Mouse (Mus musculus): ENCODE data around the gene Mfsd1. TPM values are rescaled to one million over a fixed set of nuclear protein-coding genes. Genes with fewer than 3 reads are reported as not detected.

Mfsd1 gene
- polyA plus RNA-seq, 1 experiment from 2014 or later: 108 TPM

DNA sequence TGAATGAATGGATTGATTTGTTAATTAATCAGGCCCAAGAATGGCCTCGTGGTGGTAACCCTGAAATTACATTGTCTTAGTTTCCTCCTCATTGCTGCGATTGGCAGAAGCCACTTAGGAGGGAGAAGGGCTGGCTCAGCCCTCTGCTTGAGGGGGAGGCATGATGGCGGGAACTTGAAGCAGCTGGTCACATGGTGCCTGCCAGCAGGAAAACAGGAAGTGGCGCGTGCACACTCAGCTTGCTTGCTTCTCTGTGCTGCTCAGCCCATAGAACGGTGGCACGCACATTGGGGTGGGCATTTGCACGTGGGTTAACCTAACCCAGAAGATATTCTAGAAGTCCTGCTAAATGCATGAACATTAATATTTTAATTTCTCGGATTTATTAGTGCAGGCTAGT lies 4.9 kb downstream of the Mfsd1 start:
- ATAC-seq (ENCODE audit: low FRiP score, low TSS enrichment): no peak
- no peaks in the 10 kb centered on the region for H3K27me3 ChIP-seq (ENCODE audit: insufficient read depth, low read length)
- H3K4me1 ChIP-seq (ENCODE audit: insufficient read depth, low read length): peaks cover 10% of the 10 kb centered on the region
- H3K9me3 ChIP-seq (ENCODE audit: low read length): no peaks in the 10 kb centered on the region
- peaks cover 40% of the 10 kb centered on the region for H3K36me3 ChIP-seq (ENCODE audit: insufficient read depth, low read length)
- H3K27ac ChIP-seq (ENCODE audit: low read length): no peak overlapping the region
- no peak overlapping the region for H3K9ac ChIP-seq (replicated peaks; ENCODE audit: low read length)
- no peak overlapping the region for H3K4me3 ChIP-seq (ENCODE audit: low read length)
- 84% methylated on average over 9 of the region's 9 CpGs for WGBS
- H3K4me2 ChIP-seq (replicated peaks; ENCODE audit: low read depth, low read length): no peak overlapping the region

DNA sequence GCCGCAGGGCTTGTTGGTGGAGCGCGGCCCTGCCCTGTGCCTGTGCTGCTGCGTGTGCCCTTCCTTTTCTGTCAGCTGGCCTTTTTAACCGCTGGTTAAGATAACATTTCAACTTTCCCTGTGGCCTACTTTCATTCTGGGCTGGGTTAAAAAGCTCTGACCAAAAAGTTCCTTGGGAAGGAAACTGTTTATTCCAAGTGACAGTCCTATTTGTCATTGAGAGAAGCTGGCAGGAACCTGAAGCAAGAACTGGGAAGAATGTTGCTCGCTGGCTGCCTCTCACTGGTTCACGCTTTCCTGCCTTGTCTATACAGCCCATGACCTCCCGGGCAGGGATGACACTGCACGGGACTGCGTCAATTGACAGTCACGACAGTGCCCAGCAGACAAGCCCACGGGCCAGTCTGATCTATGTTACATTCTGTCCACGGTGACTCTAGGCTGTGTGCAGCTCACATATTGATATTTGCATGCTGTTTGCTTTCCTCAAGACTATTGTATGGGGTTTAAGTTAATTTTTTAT lies 19.1 kb downstream of the Mfsd1 start:
- Histone ChIP-seq H3K4me1 (ENCODE audit: insufficient read depth, low read length) (no peaks in the 10 kb centered on the region), H3K9me3 (ENCODE audit: low read length) (no peaks in the 10 kb centered on the region), H3K4me2 (replicated peaks; ENCODE audit: low read depth, low read length) (no peak overlapping the region), H3K27ac (ENCODE audit: low read length) (no peak overlapping the region), H3K9ac (replicated peaks; ENCODE audit: low read length) (no peak overlapping the region), H3K4me3 (ENCODE audit: low read length) (no peak overlapping the region), H3K27me3 (ENCODE audit: insufficient read depth, low read length) (no peaks in the 10 kb centered on the region), H3K36me3 (ENCODE audit: insufficient read depth, low read length) (peaks cover 38% of the 10 kb centered on the region)
- 84% methylated on average over 13 of the region's 13 CpGs for WGBS
- ATAC-seq (ENCODE audit: low FRiP score, low TSS enrichment): no peak

DNA sequence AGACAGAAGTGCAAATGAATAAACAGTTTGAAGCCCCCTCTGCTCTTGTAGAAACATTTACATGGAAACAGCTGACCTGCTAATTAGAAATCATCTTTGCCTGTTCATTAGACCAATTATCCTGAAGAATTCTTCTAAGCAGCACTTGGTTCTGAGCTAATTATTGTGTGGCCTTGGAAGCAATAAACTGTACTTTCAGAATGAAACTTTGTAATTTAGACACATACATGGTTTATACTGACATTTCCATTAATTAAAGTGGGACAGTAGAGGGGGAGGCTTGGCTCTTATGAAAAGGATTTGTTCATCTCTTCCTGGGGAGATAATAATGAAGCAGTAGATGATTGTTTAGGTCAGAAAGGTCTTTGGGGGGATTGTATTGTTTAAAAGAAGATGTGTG lies 35.7 kb downstream of the Mfsd1 start:
- Histone ChIP-seq H3K9me3 (ENCODE audit: low read length) (no peaks in the 10 kb centered on the region), H3K9ac (replicated peaks; ENCODE audit: low read length) (no peak overlapping the region), H3K4me1 (ENCODE audit: insufficient read depth, low read length) (no peaks in the 10 kb centered on the region), H3K27me3 (ENCODE audit: insufficient read depth, low read length) (no peaks in the 10 kb centered on the region), H3K4me2 (replicated peaks; ENCODE audit: low read depth, low read length) (no peak overlapping the region), H3K27ac (ENCODE audit: low read length) (no peak overlapping the region), H3K4me3 (ENCODE audit: low read length) (no peak overlapping the region), H3K36me3 (ENCODE audit: insufficient read depth, low read length) (no peaks in the 10 kb centered on the region)
- ATAC-seq (ENCODE audit: low FRiP score, low TSS enrichment): no peak

DNA sequence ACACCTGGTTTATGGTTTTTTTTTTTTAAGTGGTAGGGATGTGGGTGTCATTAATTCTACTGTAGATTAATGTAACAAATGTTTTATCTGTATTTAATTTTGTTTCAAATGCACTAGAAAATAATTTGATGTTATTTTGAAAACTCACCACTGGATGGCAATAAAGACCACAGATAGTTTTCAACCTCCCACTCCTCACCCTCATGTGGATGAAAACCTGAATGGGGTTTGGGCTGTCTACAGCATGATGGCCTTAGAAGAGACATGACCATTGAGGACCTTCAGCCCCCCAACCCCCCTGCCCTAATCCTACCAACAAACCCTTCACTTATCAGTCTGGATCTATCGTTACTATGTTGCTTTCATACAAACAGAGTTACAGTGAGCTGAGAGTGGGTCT lies 42.1 kb downstream of the Mfsd1 start:
- Histone ChIP-seq H3K4me2 (replicated peaks; ENCODE audit: low read depth, low read length) (no peak overlapping the region), H3K4me1 (ENCODE audit: insufficient read depth, low read length) (no peaks in the 10 kb centered on the region), H3K27ac (ENCODE audit: low read length) (no peak overlapping the region), H3K27me3 (ENCODE audit: insufficient read depth, low read length) (no peaks in the 10 kb centered on the region), H3K36me3 (ENCODE audit: insufficient read depth, low read length) (no peaks in the 10 kb centered on the region), H3K9ac (replicated peaks; ENCODE audit: low read length) (no peak overlapping the region), H3K9me3 (ENCODE audit: low read length) (no peaks in the 10 kb centered on the region), H3K4me3 (ENCODE audit: low read length) (no peak overlapping the region)
- 83% methylated on average over 1 of the region's 1 CpGs for WGBS
- no peak for ATAC-seq (ENCODE audit: low FRiP score, low TSS enrichment)

DNA sequence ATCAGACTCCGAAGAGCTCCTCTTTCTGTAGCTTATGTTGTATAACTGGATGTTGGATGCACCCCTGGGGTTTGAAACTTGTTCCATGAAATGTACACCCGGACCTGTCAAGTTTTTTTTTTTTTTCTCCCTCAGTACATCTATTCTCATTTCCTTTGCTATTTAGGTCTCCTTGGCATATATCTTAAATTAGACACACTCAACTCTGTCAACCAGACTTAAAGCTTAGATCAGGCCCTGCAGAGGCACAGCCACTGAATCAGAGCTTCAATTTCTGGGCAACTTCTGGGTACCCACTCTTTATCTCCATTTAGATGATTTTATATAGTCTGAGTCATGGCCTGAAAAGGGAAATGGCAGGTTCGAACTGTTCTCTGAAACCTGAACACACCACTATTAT lies 60.6 kb downstream of the Mfsd1 start:
- Histone ChIP-seq H3K36me3 (ENCODE audit: insufficient read depth, low read length) (no peaks in the 10 kb centered on the region), H3K4me3 (ENCODE audit: low read length) (no peak overlapping the region), H3K4me2 (replicated peaks; ENCODE audit: low read depth, low read length) (no peak overlapping the region), H3K9me3 (ENCODE audit: low read length) (no peaks in the 10 kb centered on the region), H3K9ac (replicated peaks; ENCODE audit: low read length) (no peak overlapping the region), H3K4me1 (ENCODE audit: insufficient read depth, low read length) (no peaks in the 10 kb centered on the region), H3K27ac (ENCODE audit: low read length) (no peak overlapping the region), H3K27me3 (ENCODE audit: insufficient read depth, low read length) (no peaks in the 10 kb centered on the region)
- ATAC-seq (ENCODE audit: low FRiP score, low TSS enrichment): no peak
- WGBS: 83% methylated on average over 3 of the region's 3 CpGs

DNA sequence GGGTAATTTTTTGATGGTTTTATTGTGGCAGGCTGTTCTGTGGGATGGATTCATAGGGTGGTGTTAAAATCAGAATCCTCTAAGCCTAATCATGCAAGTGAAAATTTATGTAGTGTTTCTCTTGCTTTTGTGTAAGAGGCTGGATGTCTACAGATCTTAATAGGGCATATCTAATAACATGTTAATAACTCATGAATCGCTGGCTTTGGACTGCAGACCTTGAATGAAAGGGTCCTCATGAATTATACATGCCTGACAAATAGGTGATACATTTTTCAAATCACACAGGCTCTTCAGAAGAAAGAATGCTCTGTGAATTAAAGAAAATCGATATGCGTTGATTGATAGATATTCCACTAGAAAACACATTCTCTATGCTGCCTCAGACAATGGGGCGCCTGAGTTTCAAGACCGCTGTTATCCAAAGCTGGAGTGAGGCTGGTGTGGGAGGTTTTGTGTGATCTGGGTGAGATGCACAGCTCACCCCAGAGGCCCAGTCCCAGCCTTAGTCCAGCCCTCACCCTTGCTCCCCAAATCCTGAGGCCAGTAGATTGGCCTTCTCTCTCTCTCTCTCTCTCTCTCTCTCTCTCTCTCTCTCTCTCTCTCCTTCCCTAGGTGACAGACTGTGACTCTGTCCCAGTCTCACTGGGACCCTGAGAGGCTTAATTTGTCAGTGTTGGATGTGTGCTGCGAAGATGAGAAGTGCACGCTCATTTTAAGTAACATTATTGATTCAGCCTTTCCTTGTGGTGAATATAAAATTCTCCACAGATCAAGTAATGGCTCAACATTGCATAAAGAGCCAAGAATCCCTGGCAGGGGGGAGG lies 63.3 kb downstream of the Mfsd1 start:
- H3K27ac ChIP-seq (ENCODE audit: low read length): no peak overlapping the region
- no peak overlapping the region for H3K9ac ChIP-seq (replicated peaks; ENCODE audit: low read length)
- no peaks in the 10 kb centered on the region for H3K4me1 ChIP-seq (ENCODE audit: insufficient read depth, low read length)
- no peaks in the 10 kb centered on the region for H3K36me3 ChIP-seq (ENCODE audit: insufficient read depth, low read length)
- H3K4me2 ChIP-seq (replicated peaks; ENCODE audit: low read depth, low read length): no peak overlapping the region
- H3K9me3 ChIP-seq (ENCODE audit: low read length): no peaks in the 10 kb centered on the region
- no peak overlapping the region for H3K4me3 ChIP-seq (ENCODE audit: low read length)
- H3K27me3 ChIP-seq (ENCODE audit: insufficient read depth, low read length): no peaks in the 10 kb centered on the region
- ATAC-seq (ENCODE audit: low FRiP score, low TSS enrichment): no peak
- WGBS: 86% methylated on average over 7 of the region's 7 CpGs

Other genes starting within 250 kb of the Mfsd1 start
- 11.6 and 12.1 TPM in 2 replicates for gene Mlf1, start 208.6 kb upstream of the Mfsd1 start, polyA plus RNA-seq (2015; fragmentation: Nextera tagmentation; extraction: Ambion mirVana)
- gene Gm17402, start 207.6 kb upstream of the Mfsd1 start, polyA plus RNA-seq (2015; fragmentation: Nextera tagmentation; extraction: Ambion mirVana): not detected in 2 replicates
- gene Gfm1, start 152.6 kb upstream of the Mfsd1 start, polyA plus RNA-seq (2015; fragmentation: Nextera tagmentation; extraction: Ambion mirVana): 63.5 and 66.3 TPM in 2 replicates
- gene Lxn, start 118.8 kb upstream of the Mfsd1 start, polyA plus RNA-seq (2015; fragmentation: Nextera tagmentation; extraction: Ambion mirVana): 67.2 and 69.6 TPM in 2 replicates
- 3.5 and 4.6 TPM in 2 replicates for gene Rarres1, start 67.2 kb upstream of the Mfsd1 start, polyA plus RNA-seq (2015; fragmentation: Nextera tagmentation; extraction: Ambion mirVana)

Measured in kidney, embryonic 16.5 days (tissue).